Mouse (Mus musculus) limb, embryonic 11.5 days (tissue): ENCODE data around the gene Lypd3. TPM values are rescaled to one million over a fixed set of nuclear protein-coding genes. Genes with fewer than 3 reads are reported as not detected.

ENCODE experiments used
- ATAC-seq: fragments of 200-750 bp; cut with Nextera tagmentation; 2 replicates; pipeline ENCODE4 v1.8.0; 2017; ENCODE audit warnings: low read depth; ENCODE audit not compliant: insufficient number of reproducible peaks, low FRiP score, low TSS enrichment
- DNase-seq: peaks from one replicate; pipeline ENCODE4 v3.0.0-alpha.2; 2015; ENCODE audit warnings: low spot score
- H3K27ac ChIP-seq: fragments of 300-500 bp; sonication (generic); replicated peaks from 2 replicates; pipeline ENCODE4 v1.5.1; 2014; ENCODE audit warnings: low read depth, mild to moderate bottlenecking, low read length
- H3K27me3 ChIP-seq: fragments of 300-500 bp; sonication (generic); 2 replicates; pipeline ENCODE4 v1.6.1; 2014; ENCODE audit warnings: mild to moderate bottlenecking, low read length, mixed read lengths; ENCODE audit not compliant: control insufficient read depth, insufficient read depth
- H3K36me3 ChIP-seq: fragments of 300-500 bp; sonication (generic); 2 replicates; pipeline ENCODE4 v1.6.1; 2014; ENCODE audit warnings: mild to moderate bottlenecking, low read length, moderate library complexity, mixed read lengths; ENCODE audit not compliant: control insufficient read depth, insufficient read depth
- H3K4me1 ChIP-seq: fragments of 300-500 bp; sonication (generic); 2 replicates; pipeline ENCODE4 v1.6.1; 2014; ENCODE audit warnings: low read length, mixed read lengths; ENCODE audit not compliant: control insufficient read depth, insufficient read depth
- H3K4me2 ChIP-seq: fragments of 300-500 bp; sonication (generic); 2 replicates; pipeline ENCODE4 v1.6.1; 2014; ENCODE audit warnings: low read depth, mild to moderate bottlenecking, moderate library complexity; ENCODE audit not compliant: severe bottlenecking
- H3K4me3 ChIP-seq: fragments of 300-500 bp; sonication (generic); 2 replicates; pipeline ENCODE4 v1.5.1; 2014; ENCODE audit warnings: low read depth, low read length
- H3K9ac ChIP-seq: fragments of 300-500 bp; sonication (generic); 2 replicates; pipeline ENCODE4 v1.6.1; 2014; ENCODE audit warnings: mild to moderate bottlenecking, low read length
- H3K9me3 ChIP-seq: fragments of 300-500 bp; sonication (generic); 2 replicates; pipeline ENCODE4 v1.6.1; 2016; ENCODE audit warnings: low read length; ENCODE audit not compliant: control insufficient read depth
- WGBS: fragments of 180-500 bp; shearing (Covaris S2); extraction: QIAGEN DNeasy Blood & Tissue Kit; methylation state at CpG from one replicate; pipeline ENCODE4 v1.1.7; 2014; 5-methylcytosine and 5-hydroxymethylcytosine counted together
- polyA plus RNA-seq: library from polyadenylated mRNA; unstranded; fragments of >200 nt; fragmentation: Nextera tagmentation; extraction: Ambion mirVana; gene quantifications from 2 replicates; pipeline ENCODE4 v1.2.1, GENCODE M21; 2014

The Lypd3 gene
- polyA plus RNA-seq, 1 experiment from 2014 or later = 2.8 TPM

- H3K9me3 ChIP-seq = no peaks in the 10 kb centered on the region
- WGBS = 4% methylated on average over 35 of the region's 35 CpGs
- DNase-seq (no peak), ATAC-seq (0 out of 2 replicates have a peak, but pooled peaks have one; percentile 8)
- H3K4me1 ChIP-seq = no peaks in the 10 kb centered on the region
- H3K27ac ChIP-seq = no peak overlapping the region
- peaks cover 50% of the 10 kb centered on the region for H3K27me3 ChIP-seq
- peak overlapping the region; percentile 57 for H3K4me2 ChIP-seq
- H3K4me3 ChIP-seq = peak overlapping the region; percentile 30
- no peaks in the 10 kb centered on the region for H3K36me3 ChIP-seq
- no peak overlapping the region for H3K9ac ChIP-seq
Measured at GRCm38 (mm10) chr7:24638026-24638856, 1.9 kb downstream of the Lypd3 start.

- Histone ChIP-seq H3K9me3 (no peaks in the 10 kb centered on the region), H3K4me2 (no peak overlapping the region), H3K9ac (no peak overlapping the region), H3K27me3 (peaks cover 52% of the 10 kb centered on the region), H3K4me1 (no peaks in the 10 kb centered on the region), H3K36me3 (no peaks in the 10 kb centered on the region), H3K27ac (no peak overlapping the region), H3K4me3 (no peak overlapping the region)
- DNase-seq = no peak
- WGBS = 66% methylated on average over 13 of the region's 13 CpGs
- ATAC-seq = no peak
Measured at GRCm38 (mm10) chr7:24640450-24640849, 4.1 kb downstream of the Lypd3 start.

GRCm38 (mm10) chr7:24642491-24642890 lies 6.1 kb downstream of the Lypd3 start:
- H3K27me3 ChIP-seq = peaks cover 33% of the 10 kb centered on the region

GRCm38 (mm10) chr7:24644492-24644891 lies 8.1 kb downstream of the Lypd3 start:
- 87% methylated on average over 6 of the region's 6 CpGs for WGBS
- ATAC-seq (no peak), DNase-seq (no peak)
- H3K4me2 ChIP-seq = no peak overlapping the region
- H3K4me3 ChIP-seq = no peak overlapping the region
- no peak overlapping the region for H3K9ac ChIP-seq
- H3K36me3 ChIP-seq = no peaks in the 10 kb centered on the region
- no peak overlapping the region for H3K27ac ChIP-seq
- H3K27me3 ChIP-seq = peaks cover 17% of the 10 kb centered on the region
- H3K9me3 ChIP-seq = no peaks in the 10 kb centered on the region
- H3K4me1 ChIP-seq = no peaks in the 10 kb centered on the region

More at GRCm38 (mm10) chr7:24642491-24642890, 6.1 kb downstream of the Lypd3 start:
- no peak overlapping the region for H3K9ac ChIP-seq
- WGBS = 9% methylated on average over 9 of the region's 9 CpGs
- no peak for ATAC-seq
- no peaks in the 10 kb centered on the region for H3K9me3 ChIP-seq
- H3K4me1 ChIP-seq = no peaks in the 10 kb centered on the region
- peak; percentile 71 for DNase-seq
- no peak overlapping the region for H3K27ac ChIP-seq
- no peaks in the 10 kb centered on the region for H3K36me3 ChIP-seq
- no peak overlapping the region for H3K4me3 ChIP-seq
- H3K4me2 ChIP-seq = no peak overlapping the region

- no peak overlapping the region for H3K4me2 ChIP-seq
- DNase-seq = no peak
Measured at GRCm38 (mm10) chr7:24644996-24645395, 8.6 kb downstream of the Lypd3 start.

GRCm38 (mm10) chr7:24646486-24646885 lies 10.1 kb downstream of the Lypd3 start:
- no peak for ATAC-seq
- WGBS = 74% methylated on average over 7 of the region's 7 CpGs

More at GRCm38 (mm10) chr7:24644996-24645395, 8.6 kb downstream of the Lypd3 start:
- Histone ChIP-seq H3K4me3 (no peak overlapping the region), H3K27me3 (peaks cover 13% of the 10 kb centered on the region), H3K27ac (no peak overlapping the region), H3K36me3 (no peaks in the 10 kb centered on the region), H3K9me3 (no peaks in the 10 kb centered on the region), H3K4me1 (no peaks in the 10 kb centered on the region), H3K9ac (no peak overlapping the region)
- WGBS = 77% methylated on average over 7 of the region's 7 CpGs
- no peak for ATAC-seq

GRCm38 (mm10) chr7:24653681-24654080 lies 17.3 kb downstream of the Lypd3 start:
- Histone ChIP-seq H3K36me3 (no peaks in the 10 kb centered on the region), H3K4me1 (no peaks in the 10 kb centered on the region), H3K4me3 (no peak overlapping the region), H3K27ac (no peak overlapping the region), H3K9me3 (no peaks in the 10 kb centered on the region), H3K27me3 (no peaks in the 10 kb centered on the region), H3K9ac (no peak overlapping the region), H3K4me2 (no peak overlapping the region)
- DNase-seq (peak; percentile 75), ATAC-seq (no peak)
- WGBS = 21% methylated on average over 7 of the region's 7 CpGs

More at GRCm38 (mm10) chr7:24646486-24646885, 10.1 kb downstream of the Lypd3 start:
- H3K9ac ChIP-seq = no peak overlapping the region
- no peak overlapping the region for H3K4me3 ChIP-seq
- H3K9me3 ChIP-seq = no peaks in the 10 kb centered on the region
- H3K36me3 ChIP-seq = no peaks in the 10 kb centered on the region
- no peaks in the 10 kb centered on the region for H3K4me1 ChIP-seq
- H3K27me3 ChIP-seq = 0 out of 2 replicates have a peak, but pooled peaks cover 2% of the 10 kb centered on the region
- no peak for DNase-seq
- no peak overlapping the region for H3K27ac ChIP-seq
- H3K4me2 ChIP-seq = no peak overlapping the region

- H3K4me1 ChIP-seq = no peaks in the 10 kb centered on the region
- 53% methylated on average over 12 of the region's 12 CpGs for WGBS
Measured at GRCm38 (mm10) chr7:24659737-24660357, 23.5 kb downstream of the Lypd3 start.

More at GRCm38 (mm10) chr7:24659737-24660357, 23.5 kb downstream of the Lypd3 start:
- Histone ChIP-seq H3K27ac (no peak overlapping the region), H3K4me2 (no peak overlapping the region), H3K36me3 (no peaks in the 10 kb centered on the region), H3K27me3 (no peaks in the 10 kb centered on the region), H3K9me3 (no peaks in the 10 kb centered on the region; the same call in 1 of the 2 replicates), H3K9ac (no peak overlapping the region), H3K4me3 (no peak overlapping the region)
- DNase-seq (no peak), ATAC-seq (no peak)
